Mouse (Mus musculus): ENCODE data around the gene Arhgef7.

DNA sequence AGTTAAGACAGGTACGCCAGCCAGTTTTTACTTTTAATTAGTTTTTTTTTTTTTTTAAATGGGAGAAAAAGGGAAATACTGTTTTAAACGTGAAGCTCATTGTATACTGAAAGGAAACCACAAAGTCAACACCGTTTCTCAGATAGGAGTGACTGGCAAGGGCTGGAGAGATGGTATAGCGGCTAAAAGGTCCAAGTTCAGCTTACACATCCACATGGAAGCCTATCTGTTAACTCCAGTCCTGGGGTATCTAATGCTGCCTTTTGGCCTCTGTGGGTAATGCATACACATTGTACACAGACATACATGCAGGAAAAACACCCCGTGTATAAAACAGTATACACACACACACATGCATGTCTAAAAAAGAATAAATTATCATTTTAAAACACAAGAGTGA, 104.4 kb downstream of the Arhgef7 start:
- TF ChIP-seq EP300 (IDR thresholded peaks at IDR 0.05; ENCODE audit: insufficient read depth, low read depth, low read length) (no peak), POLR2A (IDR thresholded peaks at IDR 0.05; ENCODE audit: insufficient read depth, low read depth, low read length) (no peak), CTCF (IDR thresholded peaks at IDR 0.05) (no peak)
